Mouse (Mus musculus) MN1 (cell line): Measurements from ENCODE around the gene Sez6l.

Experiments used
- DNase-seq: peaks from one replicate; pipeline ENCODE4 v3.0.0-alpha.2; 2016; ENCODE audit warnings: low spot score

The Sez6l gene

DNA sequence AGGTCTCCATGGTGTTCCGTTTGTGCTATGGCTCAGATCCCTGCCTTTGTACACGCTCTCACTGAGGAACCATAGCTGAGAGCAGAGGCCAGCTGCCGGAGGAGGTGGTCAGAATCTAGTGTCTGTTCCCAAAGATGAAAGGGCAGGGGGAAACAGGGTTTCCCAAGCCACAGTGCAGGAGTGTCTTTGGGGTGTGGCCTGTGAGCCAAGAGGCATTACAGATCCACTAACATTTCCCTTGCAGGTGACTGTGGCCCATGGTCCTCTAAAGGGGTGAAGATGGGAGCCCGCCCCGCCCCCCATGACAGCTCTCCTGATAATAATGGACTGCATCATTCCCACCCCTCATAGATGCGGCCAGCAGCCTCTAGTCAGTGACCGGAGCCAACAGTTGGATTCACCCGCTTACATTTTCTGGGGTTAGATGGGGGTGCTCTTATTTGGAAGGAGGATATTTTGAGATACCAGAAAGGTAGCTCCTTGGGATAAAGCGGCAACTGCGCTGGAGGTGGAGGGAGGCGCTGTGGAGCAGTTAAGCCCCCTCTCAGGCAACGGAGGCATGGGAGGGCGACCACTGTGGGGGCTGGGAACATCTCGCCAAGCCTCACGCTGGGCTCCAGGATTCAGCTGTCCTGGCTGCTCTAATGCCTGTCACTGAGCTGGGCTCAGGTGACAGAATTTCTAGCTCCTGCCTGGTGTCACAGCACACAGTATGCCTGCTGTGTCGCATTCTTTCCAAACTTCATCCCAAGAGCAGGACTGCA, 43.5 kb downstream of the Sez6l start:
- no peak for DNase-seq

DNA sequence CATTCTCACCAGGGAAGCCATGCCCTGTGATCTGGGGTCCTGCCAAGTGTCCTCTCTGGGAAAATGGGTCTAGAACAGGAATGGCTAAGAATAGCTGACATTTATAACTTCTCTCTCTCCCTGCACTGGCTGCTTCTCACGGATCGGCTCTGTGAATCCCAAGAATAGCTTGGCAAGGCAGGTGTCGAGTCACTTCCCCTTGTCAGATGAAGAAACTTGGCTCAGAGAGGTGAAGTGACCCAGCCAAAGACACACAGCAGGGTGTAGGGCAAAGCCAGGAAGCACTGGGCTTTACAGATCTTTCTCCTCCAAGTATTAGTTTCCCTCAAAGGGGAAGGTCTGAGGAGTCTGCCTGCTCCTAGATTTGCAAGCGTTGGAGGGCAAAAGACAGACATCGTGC, 44.1 kb downstream of the Sez6l start:
- no peak for DNase-seq

GRCm38 (mm10) chr5:112532210-112532609, 44.8 kb downstream of the Sez6l start:
- no peak for DNase-seq

DNA sequence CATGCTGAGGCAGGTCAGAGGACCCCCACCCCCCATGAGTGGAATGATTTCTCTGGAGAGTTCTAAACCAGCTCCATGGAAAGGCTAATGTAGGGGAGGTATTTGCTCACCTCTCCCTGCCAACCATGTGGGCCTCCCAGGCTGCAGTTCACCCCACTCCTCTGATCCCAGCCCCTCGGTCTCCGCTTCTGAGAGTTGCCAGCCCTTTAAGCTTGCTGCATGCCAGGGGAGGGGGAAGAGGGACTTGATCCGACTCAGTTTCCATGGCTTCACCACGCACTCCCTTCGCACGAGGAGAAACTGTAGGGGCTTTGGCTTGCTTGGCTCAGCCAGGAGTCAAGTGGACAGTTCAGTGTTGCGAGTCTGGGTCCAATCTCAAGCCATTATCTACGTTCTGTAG, 45.9 kb downstream of the Sez6l start:
- no peak for DNase-seq

GRCm38 (mm10) chr5:112526936-112527335, 50.0 kb downstream of the Sez6l start:
- no peak for DNase-seq

DNA sequence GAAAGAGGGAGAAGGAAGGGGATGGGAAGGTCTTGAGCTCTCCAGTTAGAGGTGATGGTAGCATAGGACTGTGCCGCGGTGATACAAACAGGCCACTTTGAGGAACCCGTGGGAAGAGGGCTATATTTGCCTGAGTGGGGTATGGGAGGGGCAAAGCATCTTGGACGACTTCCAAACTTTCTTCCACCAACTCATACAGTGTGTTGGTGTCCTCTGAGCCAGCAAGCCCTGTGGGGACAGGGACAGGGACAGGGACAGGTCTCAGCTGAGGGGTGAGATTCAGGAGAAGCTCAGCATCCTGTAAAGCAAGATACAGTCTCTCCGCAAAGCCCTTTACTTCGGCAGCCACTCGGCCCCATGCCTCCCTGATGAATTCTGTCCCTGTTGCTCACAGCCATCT, 50.5 kb downstream of the Sez6l start:
- no peak for DNase-seq

DNA sequence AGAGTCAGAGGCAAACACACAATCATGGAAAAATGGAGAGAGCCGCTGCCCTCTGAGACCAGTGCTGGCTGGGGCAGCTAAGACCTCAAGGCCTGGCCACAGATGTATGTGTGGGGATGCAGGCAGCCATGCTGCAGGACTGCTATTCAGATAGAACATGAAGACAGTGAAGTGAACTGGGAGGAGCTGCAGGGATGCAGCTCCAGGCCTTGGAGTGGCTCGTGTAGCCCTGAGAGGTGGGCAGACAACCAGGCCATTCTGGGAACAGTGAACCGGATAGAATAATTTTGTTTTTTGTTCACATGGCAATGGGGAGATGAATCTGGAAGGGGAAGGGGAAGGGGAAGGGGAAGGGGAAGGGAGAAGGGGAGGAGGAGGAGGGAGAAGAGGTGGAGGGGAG, 51.0 kb downstream of the Sez6l start:
- no peak for DNase-seq

DNA sequence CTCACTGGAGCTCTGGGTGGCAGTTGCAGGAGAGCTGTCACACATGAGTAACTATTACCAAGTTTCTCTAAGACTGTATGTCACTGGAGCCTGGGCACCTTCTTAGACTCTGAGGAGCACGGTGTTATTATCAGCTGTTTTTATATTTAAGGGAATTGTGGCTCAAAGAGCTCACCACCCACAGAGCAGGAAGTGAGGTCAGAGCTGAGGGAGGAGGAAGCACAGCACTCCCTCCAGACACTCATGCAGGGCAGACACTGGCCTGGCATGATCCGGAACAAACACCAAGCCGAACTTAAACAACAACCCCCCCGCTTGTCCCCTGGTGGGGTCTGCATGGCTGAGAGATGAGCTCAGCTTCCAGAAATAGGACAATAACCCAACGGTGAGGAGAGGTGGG, 51.7 kb downstream of the Sez6l start:
- no peak for DNase-seq

DNA sequence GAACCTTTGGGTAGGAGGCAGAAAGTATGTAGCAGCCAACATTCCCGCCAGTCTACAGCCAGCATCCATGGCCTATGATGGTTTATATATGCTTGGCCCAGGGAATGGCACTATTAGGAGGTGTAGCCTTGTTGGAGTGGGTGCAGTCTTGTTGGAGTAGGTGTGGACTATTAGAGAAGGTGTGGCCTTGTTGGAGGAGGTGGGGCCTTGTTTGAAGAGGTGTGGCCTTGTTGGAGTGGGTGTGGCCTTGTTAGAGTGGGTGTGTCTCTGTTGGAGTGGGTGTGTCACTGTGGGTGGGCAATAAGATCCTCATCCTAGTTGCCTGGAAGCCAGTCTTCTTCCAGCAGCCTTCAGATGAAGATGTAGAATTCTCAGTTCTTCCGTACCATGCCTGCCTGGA, 53.2 kb downstream of the Sez6l start:
- no peak for DNase-seq

DNA sequence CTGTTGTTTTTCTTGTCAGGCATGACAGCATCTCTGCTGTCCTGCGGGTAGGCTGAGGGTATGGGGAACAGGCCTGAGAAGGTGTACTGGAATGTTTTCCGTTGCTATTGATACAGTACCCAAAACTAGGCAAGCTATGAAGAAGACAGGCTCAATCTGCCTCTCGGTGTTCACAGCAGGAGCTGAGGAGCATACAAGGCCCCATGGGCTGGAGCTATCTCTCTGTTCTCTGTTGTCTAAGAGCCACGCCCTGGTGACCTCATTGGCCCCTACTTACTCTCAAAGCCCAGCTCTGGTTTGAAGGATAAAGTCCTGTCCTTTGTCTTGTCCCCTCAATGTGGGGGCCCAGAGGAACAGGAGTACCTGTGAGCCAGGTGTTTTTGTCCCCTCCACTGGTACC, 53.7 kb downstream of the Sez6l start:
- no peak for DNase-seq

DNA sequence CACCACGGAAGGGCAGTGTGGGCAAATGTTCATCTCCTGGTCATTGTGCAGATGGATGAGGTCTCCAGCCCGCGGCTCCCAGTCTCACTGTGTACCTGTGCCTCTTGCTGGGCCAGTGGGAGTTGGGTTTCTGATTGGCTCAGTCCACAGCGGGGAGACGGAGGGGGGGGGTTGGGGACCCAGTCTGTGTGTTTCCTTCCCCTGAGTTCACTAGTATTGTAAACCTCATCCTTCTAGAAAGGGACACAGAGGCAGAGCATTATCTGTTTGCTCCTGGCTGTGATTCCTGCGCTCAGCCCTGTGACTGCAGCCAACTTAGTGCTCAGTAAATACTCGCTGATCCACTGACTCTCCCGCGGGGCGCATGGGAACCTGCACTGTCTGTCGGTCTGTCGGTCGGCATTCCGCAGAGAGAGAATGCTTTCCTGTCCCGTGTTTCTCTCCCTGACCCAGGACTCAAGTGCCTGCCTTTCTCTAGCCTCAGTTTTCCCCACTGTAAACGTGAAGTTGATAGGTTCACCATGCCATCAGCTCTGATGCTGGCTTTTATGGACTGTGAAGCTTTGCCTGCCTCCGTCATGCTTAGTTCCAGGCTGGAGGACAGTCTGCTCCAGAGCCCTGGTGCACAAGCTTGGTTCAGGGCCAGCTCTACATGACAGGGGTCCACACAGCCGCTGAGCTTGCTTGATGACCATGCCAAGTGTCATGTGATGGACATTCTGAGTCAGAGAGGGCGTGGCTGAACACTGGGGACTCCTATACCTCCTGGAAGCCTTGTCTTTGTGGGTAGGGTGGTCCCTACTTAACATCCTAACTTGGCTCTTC, 55.1 kb downstream of the Sez6l start:
- peak; percentile 64 for DNase-seq

DNA sequence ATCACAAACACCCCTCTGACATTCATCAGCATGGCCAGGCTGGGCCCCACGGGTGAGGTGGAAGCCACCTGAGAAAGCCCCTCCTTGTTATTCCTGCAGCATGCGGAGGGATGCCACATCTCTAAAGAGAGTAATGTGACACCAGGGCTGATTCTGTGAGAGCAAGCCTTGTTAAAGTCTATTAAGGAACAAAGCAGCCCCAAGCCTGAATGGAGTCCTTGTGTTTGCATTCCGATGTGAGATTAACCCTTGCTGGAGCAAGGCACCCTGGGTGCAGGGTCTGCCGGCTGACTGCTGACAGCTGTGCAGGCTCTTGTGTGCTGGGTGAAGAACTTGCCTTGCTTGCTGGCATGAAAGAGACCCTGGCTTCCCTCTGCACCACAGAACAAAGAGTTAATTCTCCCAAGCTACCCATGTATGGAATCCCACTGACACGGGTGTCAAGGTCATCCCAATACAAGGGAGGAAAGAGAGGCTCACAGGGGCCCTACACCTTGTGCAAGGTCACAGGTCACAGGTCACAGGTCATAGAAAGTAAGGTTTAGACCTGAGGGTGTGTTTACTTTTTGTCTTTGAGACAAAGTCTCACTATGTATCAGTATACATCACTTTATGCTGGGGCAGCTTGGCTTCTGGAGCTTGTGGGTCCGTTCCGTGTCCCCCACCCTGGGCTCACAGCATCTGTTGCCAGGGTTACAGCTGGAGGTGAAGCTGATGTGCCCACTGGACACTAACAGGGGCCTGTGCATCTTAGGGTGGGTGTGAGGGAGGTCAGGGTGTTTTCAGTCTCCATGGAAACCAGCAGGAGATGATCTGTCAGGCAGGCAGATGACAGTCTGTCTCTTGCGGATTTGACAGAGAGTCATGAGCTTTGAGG, 55.9 kb downstream of the Sez6l start:
- DNase-seq, result no peak

DNA sequence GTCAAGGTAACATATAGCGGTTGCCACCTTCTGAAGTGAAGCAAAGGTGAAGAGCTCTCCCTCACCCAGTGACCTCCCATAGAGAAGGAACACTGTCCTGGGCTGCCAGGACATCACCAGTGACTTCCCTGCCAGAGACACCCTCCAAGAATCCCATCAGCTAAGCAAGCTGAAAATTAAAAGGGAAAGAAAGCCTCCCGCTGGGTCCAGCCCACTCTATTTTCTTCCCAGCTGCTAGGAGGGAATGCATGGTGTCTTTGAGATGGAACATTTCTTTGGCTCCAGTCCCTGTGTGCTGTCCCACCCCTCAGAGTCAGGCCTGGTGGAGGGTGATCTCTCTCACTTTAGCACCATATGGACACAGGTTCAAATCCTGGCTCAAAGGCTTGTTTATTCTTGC, 58.2 kb downstream of the Sez6l start:
- DNase-seq, result no peak

DNA sequence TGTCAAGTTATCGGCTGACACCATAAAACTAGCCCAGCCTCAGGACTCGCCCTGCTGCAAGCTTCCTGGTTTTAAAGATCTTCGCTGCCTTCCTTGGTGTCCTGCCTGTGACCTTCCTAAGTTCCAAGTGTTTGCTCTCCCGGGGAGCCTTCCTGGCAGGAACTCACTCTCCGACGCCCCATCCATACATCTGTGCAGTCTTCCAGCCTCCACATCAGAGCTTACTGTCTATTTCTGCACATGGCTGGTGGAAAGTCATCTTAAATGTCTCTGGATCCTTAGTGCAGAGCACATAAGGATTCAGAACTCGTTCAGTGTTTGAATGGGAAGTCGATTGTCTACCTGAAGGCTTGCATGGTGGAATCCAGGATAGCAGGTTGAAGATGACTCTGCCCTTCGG, 59.5 kb downstream of the Sez6l start:
- no peak for DNase-seq

DNA sequence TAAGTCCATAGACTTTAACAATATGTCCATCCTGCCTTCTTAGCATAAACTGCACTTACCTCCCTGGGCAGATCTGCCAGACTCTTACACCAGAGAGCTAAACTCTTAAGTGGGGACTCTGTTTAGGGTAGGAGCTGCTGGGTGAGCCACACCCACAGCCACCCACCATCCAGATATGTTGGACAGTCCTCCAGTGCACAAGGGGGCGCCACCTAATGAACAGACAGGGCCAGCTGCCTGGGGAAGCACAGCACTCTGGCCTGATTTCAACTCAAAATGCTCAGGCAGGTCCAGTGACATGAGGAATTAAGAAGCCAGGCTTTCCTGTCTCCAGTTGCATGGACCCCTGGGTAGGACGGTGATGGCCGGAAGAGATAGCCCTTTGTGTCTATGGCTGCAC, 60.5 kb downstream of the Sez6l start:
- no peak for DNase-seq

DNA sequence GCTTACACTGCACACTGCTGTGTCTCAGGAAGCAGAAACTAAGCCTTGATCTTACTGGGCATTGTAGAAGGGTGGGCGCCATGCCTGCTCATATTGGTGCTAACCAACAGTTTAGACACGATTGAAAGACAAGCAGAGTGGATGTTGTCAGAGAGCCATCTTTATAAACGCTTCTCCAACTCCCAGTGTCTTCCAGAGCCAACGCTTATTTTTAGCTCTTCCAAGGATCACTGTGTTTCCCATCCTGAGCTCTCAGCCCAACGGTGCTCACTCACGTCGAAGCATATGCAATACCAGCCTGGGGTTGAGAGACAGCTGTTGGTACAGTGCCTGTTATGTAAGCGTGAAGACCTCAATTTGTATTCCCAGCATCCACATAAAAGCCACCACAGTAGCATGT, 66.6 kb downstream of the Sez6l start:
- DNase-seq, result no peak

- DNase-seq, result no peak
Observed at GRCm38 (mm10) chr5:112509916-112510315, 67.1 kb downstream of the Sez6l start.

DNA sequence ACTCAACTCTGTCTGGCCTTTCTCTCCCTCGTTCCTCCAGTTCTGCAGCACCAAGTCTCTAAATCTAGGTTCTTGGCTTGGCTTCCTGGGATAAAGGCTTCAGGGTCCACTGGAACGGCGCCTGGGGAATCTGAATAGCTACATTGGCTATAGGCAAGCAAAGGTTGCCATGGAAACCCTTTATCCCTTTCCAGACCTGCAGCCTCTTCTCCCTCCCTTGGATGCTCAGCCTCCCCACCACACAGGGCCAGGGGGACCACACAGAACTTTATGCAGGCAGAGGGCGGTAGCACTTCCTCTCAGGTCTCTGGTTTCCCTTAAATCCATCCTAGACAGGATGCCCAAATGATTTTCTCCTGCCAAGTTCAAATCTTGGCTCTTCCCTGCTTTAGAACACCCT, 71.4 kb downstream of the Sez6l start:
- no peak for DNase-seq

DNA sequence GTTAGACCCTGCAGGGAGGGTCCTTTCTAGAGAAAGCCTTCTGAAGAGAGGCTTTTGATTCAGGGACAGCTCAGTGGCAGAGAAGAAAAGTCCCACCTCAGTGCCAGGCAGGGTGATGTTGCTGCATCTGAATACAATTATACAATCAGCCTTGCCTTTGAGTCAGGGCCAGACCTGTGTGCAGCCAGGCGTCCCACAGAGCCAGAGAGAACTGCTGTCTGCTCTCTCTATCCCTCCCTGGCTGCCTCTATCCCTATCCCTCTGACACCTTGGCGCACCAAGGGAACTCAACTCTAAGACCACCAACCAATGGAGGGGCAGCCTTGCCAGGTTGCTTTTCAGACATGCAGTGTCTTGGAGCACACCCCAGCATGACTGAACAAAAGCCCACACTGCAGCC, 75.6 kb downstream of the Sez6l start:
- no peak for DNase-seq

DNA sequence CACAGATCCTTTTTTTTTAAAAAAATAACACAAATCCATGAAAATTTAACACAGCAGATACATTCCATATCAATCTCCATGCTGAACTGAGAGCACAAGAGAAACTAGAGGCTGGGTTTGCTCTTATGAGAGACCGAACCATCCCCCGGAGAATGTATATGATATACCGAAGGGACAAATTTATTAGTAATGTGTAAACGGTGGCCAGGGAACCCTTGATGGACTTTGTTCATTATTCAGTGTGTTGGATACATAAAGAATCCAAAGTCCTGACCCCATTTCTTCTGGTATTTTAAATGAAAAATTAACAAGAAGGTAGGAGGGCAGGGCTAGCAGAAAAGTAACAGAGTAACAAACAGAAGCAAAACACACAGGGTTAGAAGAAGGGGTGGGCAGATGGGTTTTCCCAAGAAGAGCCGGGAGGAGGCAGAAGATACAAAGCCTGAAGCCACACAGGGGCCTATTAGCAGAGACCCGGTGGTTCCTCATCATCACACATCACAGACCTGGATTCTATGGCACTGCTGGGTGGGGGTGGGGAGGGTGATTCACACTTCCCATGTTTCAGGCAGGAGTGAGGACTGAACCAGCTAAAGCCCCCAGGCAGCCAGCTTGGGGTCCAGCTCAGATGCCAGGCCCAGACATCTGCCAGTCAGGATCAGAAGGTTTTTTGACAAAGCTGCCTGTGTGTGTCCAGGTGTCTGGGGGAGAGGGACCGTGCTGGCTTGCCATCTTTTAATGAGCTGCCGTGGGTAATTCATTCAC, 76.9 kb downstream of the Sez6l start:
- DNase-seq, result no peak

DNA sequence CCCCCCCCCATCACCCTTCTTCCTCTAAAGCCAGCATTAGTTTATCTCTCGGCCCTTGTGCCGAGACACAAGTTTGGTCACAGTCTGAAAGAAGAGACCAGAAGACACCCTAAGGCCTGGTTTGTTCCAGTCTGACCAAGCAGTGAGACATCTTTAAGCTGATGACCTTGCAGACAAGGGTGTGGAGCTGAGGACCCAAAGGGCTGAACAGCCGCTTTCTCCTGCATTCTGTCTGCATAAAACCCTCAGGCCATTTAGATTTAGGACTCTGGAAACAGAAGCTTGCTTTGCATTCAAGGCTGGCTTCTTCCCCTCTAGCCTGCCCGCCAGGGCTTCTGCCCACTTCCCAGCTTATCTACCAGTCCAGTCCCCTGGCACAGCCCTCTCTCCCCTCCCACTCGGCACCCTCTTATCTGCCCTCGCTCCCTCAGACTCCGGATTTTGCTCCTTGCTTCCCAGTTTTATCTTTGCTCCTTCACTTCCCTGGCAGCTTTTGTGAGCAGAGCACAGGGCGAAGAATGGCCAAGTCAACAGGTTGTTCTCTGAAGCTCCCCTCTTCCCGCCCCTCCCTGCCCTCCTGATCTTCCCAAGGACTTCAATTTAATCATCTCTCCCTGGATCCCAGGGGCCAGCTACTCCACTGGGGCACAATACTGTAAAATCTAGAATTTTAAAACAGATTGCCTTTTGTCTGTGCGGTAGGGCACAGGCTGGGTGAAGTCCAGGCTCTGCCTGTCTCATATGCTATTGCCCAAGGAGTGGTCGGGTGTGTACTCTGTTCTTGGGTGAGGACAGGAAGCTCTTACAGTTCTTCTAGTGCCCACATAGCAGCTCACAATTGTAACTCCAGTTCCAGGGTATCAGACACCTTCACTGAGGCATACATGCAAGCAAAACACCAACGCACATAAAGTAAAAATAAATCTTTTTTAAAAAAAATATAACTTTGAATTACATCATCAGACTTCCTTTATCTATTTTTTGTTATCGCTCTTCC, 77.8 kb downstream of the Sez6l start:
- DNase-seq, result no peak
